Mouse (Mus musculus): ENCODE measurements around the gene D16Ertd472e. TPM values are rescaled to one million over a fixed set of nuclear protein-coding genes. Genes with fewer than 3 reads are reported as not detected.
"Not testable (repeated sequence)": the region's sequence is repeated elsewhere in the genome, so short reads cannot be mapped to it uniquely, and the experiment has no call there.

Gene D16Ertd472e
- total RNA-seq, 2 experiments from 2014 or later = 26.8 to 58.5 TPM

- ATAC-seq (replicated peaks; ENCODE audit: poor library complexity, severe bottlenecking) = peak; percentile 69
Observed at GRCm38 (mm10) chr16:78502492-78502891, 74.0 kb downstream of the D16Ertd472e start.

DNA sequence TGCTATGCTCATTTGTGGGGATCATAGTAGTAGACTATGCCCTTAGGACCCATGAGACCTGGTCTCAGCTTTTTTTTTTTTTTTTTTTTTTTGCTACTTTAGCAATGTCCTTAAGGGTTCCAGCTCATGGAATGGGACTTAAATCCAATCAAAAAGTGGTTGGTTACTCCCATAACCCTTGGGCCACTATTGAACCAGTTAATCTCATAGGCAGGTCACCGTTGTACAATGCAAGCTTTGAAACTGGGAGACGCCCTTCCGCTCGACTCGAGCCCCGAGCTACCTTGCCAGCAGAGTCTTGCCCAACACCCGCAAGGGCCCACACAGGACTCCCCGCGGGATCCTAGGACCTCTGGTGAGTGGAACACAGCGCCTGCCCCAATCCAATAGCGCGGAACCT, 83.8 kb downstream of the D16Ertd472e start:
- ATAC-seq (replicated peaks; ENCODE audit: poor library complexity, severe bottlenecking) = not testable (repeated sequence)

DNA sequence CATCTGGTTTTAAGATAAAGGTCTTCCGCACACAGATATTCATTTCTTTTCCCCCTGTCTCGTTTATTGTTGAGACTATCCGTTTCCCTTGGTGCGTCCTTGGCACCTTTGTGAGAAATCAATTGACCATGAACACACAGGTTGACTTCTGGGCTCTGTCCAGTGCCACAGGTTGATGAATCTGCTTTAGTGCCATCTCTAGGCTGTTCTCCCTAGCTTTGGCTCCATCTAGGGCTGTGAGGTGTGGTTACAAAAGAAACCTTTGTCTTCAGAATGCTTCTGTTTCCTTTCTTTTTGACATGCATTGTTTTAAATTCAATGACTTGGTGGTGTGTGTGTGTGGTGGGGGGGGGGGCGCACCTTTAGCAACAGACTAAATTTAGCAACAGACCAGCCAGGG, 85.7 kb downstream of the D16Ertd472e start:
- no peak for ATAC-seq (replicated peaks; ENCODE audit: poor library complexity, severe bottlenecking)

Other genes with a start within 250 kb of the D16Ertd472e start
- 27.1 and 28.8 TPM in 2 replicates for gene Btg3, start 199.5 kb downstream of the D16Ertd472e start, total RNA-seq (2014; fragmentation: Nextera tagmentation)
- gene Btg3, start 199.5 kb downstream of the D16Ertd472e start, total RNA-seq (2017) = 7.9 and 18.9 TPM in 2 replicates